Mouse (Mus musculus): ENCODE measurements at regions not wholly inside any gene's neighbourhood (a gene's known extent, or its start where the extent isn't known, plus 50 kb on each side); places are given as distances from the start of the nearest gene placed in this dataset.

- TF ChIP-seq CTCF (conservative IDR thresholded peaks at IDR 0.05; ENCODE audit: low read length) (no peak), POU5F1 (IDR thresholded peaks at IDR 0.05; ENCODE audit: borderline replicate concordance, low read length) (no peak)
Observed at GRCm38 (mm10) chr12:32291145-32291544, 82.7 kb upstream of the Pik3cg start.
